Mouse (Mus musculus) embryonic stem cell, embryonic (primary cell): ENCODE results near the gene Siglecf.

ENCODE experiments used
- CTCF ChIA-PET, 4 experiments: fragments of 300-600 bp in 2 of 4; fragments of 350-600 bp in 2 of 4; sonication (Branson Sonifier 250); formaldehyde crosslinking; loops; one replicate each; lab custom pipeline; 2022; ENCODE audit warnings: inconsistent platforms in 2 of 4; lab: Charles Lee
- POLR2A ChIA-PET, 4 experiments: fragments of 300-600 bp in 2 of 4; fragments of 350-600 bp in 2 of 4; sonication (Branson Sonifier 250); formaldehyde crosslinking; loops; one replicate each; lab custom pipeline; 2022; ENCODE audit warnings: antibody characterized with exemption in 4 of 4, inconsistent platforms in 1 of 4; lab: Charles Lee

Gene Siglecf

GRCm38 (mm10) chr7:43351154-43351553, at the start of gene Siglecf:
TSS of gene Siglecf (plus strand) at chr7:43351341.
- ChIA-PET CTCF (no interaction called here), POLR2A (interaction anchor here in 1 of 4 experiments (1.3 kb wide), 1 partner anchor 38 kb away, joined by 4 read pairs; no protein-coding TSS in a partner anchor)

GRCm38 (mm10) chr7:43305235-43305634, 45.9 kb upstream of the Siglecf start:
- CTCF ChIA-PET: interaction anchor here in 1 of 4 experiments (1.1 to 1.2 kb wide), 2 partner anchors 15 to 161 kb away, joined by 3 to 4 read pairs; no protein-coding TSS in a partner anchor

GRCm38 (mm10) chr7:43309069-43309468, 42.1 kb upstream of the Siglecf start:
- POLR2A ChIA-PET: interaction anchor here in 3 of 4 experiments (0.7 to 1.3 kb wide), 6 partner anchors 17 to 275 kb away, joined by 3 to 4 read pairs (median 3); no protein-coding TSS in a partner anchor
- CTCF ChIA-PET: interaction anchor here in 3 of 4 experiments (0.6 to 0.8 kb wide), 3 partner anchors 25 to 1516 kb away, joined by 3 to 5 read pairs (median 4); no protein-coding TSS in a partner anchor

More at GRCm38 (mm10) chr7:43305235-43305634, 45.9 kb upstream of the Siglecf start:
- POLR2A ChIA-PET: interaction anchor here in 1 of 4 experiments (1.0 to 1.9 kb wide), 2 partner anchors 38 to 52 kb away, joined by 3 to 4 read pairs; no protein-coding TSS in a partner anchor

GRCm38 (mm10) chr7:43311632-43312031, 39.5 kb upstream of the Siglecf start:
- POLR2A ChIA-PET: interaction anchor here in 2 of 4 experiments (0.6 to 3.1 kb wide), 8 partner anchors 15 to 236 kb away, joined by 3 to 37 read pairs (median 3); no protein-coding TSS in a partner anchor
- CTCF ChIA-PET: no interaction called here

- POLR2A ChIA-PET: interaction anchor here in 3 of 4 experiments (0.6 to 3.1 kb wide), 22 partner anchors 12 to 359 kb away, joined by 3 to 37 read pairs (median 4); partner anchors contain the start of gene Ctu1 (in 1 of the 3)
- CTCF ChIA-PET: interaction anchor here in 3 of 4 experiments (0.9 to 2.1 kb wide), 7 partner anchors 14 to 153 kb away, joined by 3 to 12 read pairs (median 4); no protein-coding TSS in a partner anchor
These were observed 38.6 kb upstream of the Siglecf start for GRCm38 (mm10) chr7:43312386-43313012.

- POLR2A ChIA-PET: interaction anchor here in 3 of 4 experiments (0.6 to 3.1 kb wide), 25 partner anchors 11 to 359 kb away, joined by 3 to 37 read pairs (median 4); partner anchors contain the start of gene Ctu1 (in 1 of the 3)
- CTCF ChIA-PET: interaction anchor here in 3 of 4 experiments (0.7 to 2.1 kb wide), 8 partner anchors 12 to 153 kb away, joined by 3 to 12 read pairs (median 4); no protein-coding TSS in a partner anchor
These were observed 38.1 kb upstream of the Siglecf start, which contains the start of gene Zfp715 for GRCm38 (mm10) chr7:43313013-43313428. TSS of gene Zfp715 (minus strand) at chr7:43313294.

DNA sequence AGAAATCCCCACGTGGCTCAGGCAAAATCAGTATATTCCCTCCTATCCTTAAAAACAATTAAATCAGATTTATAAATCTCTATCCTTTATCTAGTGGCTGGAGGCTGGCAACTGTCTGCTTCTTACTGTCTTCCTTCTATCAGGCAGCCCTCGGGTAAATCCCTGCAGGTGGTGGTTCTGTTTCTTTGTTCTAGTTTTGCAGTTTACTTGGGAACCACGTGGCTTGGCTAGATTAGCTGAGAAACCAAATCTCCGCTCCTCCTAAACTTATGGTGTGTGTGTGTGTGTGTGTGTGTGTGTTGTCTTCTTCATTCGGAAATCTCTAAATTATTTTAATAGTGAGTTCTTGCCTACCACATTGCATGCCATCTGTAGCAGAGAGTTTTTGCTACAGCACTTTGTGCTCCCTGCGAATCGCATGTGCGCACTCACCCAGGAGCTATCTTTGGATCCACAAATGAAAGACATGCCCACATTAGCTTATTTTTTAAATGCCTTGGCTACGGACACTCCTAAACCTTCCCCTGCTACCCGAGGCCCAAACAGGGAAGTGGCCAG, 24.8 kb upstream of the Siglecf start:
- ChIA-PET POLR2A (interaction anchor here in 3 of 4 experiments (0.6 to 3.6 kb wide), 21 partner anchors 9 to 1159 kb away, joined by 3 to 37 read pairs (median 5); partner anchors contain the start of gene Zfp715 (in 2 of the 3)), CTCF (interaction anchor here (0.5 to 1.5 kb wide), 7 partner anchors 13 to 354 kb away, joined by 3 to 5 read pairs (median 4); partner anchors contain the start of gene Zfp715 (in 1 of the 4))

DNA sequence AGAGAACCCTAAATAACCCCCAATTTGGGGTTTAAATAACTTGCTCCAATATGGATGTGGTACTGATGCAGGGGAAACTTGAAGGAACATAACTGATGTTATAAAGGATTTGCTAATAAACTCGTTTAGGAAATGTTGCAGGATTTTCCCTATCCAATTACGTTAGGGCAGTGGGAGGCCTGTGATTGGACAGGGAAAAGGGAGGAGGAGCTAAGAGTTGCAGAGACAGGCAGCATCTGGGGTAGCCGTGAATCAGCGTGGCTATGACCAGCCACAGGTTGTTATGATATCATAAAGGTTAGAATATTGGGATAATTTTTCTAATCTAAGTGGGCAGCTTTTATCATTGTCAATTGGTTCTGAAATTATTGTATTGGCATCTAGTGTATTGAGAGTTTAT, 23.0 kb upstream of the Siglecf start:
- CTCF ChIA-PET: interaction anchor here in 1 of 4 experiments (0.5 to 1.0 kb wide), 3 partner anchors 12 to 51 kb away, joined by 3 read pairs; no protein-coding TSS in a partner anchor
- POLR2A ChIA-PET: interaction anchor here in 3 of 4 experiments (0.6 to 3.6 kb wide), 16 partner anchors 10 to 138 kb away, joined by 3 to 37 read pairs (median 5); partner anchors contain the start of gene Zfp715 (in 2 of the 3)

DNA sequence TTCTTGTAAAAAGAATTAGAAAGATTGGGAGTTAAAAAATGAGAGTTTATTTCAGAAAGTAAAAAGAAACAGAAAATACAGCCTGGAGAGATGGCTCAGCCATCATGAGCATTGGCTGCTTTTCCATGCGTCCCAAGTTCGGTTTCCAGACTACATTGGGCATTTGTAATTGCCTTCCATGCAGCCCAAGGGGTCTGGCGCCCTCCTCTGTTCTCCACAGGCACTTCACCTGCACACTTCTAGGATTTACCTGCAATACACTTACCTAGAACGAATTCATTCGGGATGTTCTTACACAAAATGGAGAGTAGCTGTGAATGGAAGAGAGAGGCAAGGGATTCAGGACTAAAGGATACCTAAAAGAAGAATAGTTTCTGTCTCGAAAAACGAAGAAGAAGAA, 17.9 kb upstream of the Siglecf start:
- ChIA-PET CTCF (interaction anchor here in 2 of 4 experiments (0.6 to 1.5 kb wide), 5 partner anchors 11 to 134 kb away, joined by 3 to 6 read pairs (median 3); partner anchors contain the start of gene Zfp715 (in 1 of the 2)), POLR2A (interaction anchor here in 3 of 4 experiments (0.6 to 4.1 kb wide), 5 partner anchors 11 to 94 kb away, joined by 3 to 15 read pairs (median 7); partner anchors contain the start of gene Lim2 (in 1 of the 3))

- ChIA-PET CTCF (interaction anchor here in 2 of 4 experiments (0.6 to 1.5 kb wide), 6 partner anchors 11 to 133 kb away, joined by 3 to 6 read pairs (median 4); partner anchors contain the start of gene Zfp715 (in 1 of the 2)), POLR2A (interaction anchor here in 3 of 4 experiments (0.6 to 4.1 kb wide), 6 partner anchors 10 to 25 kb away, joined by 3 to 15 read pairs (median 4); no protein-coding TSS in a partner anchor)
These were observed 17.2 kb upstream of the Siglecf start for GRCm38 (mm10) chr7:43333899-43334298.

GRCm38 (mm10) chr7:43340771-43341170, 10.4 kb upstream of the Siglecf start:
- ChIA-PET CTCF (interaction anchor here in 1 of 4 experiments (0.6 kb wide), 1 partner anchor 84 kb away, joined by 4 read pairs; no protein-coding TSS in a partner anchor), POLR2A (interaction anchor here in 2 of 4 experiments (0.5 to 1.6 kb wide), 2 partner anchors 13 to 37 kb away, joined by 4 read pairs; no protein-coding TSS in a partner anchor)

- ChIA-PET CTCF (interaction anchor here in 2 of 4 experiments (0.5 to 1.4 kb wide), 2 partner anchors 11 to 80 kb away, joined by 3 to 4 read pairs; no protein-coding TSS in a partner anchor), POLR2A (interaction anchor here in 1 of 4 experiments (0.6 to 3.3 kb wide), 5 partner anchors 8 to 138 kb away, joined by 3 to 15 read pairs (median 3); no protein-coding TSS in a partner anchor)
These were observed 8.0 kb upstream of the Siglecf start for GRCm38 (mm10) chr7:43343191-43343590.

GRCm38 (mm10) chr7:43344020-43344419, 7.1 kb upstream of the Siglecf start:
- POLR2A ChIA-PET: interaction anchor here in 3 of 4 experiments (0.5 to 3.3 kb wide), 23 partner anchors 9 to 664 kb away, joined by 3 to 15 read pairs (median 4); partner anchors contain the start of gene Zfp715 (in 3 of the 3)
- CTCF ChIA-PET: interaction anchor here in 3 of 4 experiments (0.5 to 1.4 kb wide), 5 partner anchors 8 to 122 kb away, joined by 3 to 4 read pairs (median 3); no protein-coding TSS in a partner anchor

DNA sequence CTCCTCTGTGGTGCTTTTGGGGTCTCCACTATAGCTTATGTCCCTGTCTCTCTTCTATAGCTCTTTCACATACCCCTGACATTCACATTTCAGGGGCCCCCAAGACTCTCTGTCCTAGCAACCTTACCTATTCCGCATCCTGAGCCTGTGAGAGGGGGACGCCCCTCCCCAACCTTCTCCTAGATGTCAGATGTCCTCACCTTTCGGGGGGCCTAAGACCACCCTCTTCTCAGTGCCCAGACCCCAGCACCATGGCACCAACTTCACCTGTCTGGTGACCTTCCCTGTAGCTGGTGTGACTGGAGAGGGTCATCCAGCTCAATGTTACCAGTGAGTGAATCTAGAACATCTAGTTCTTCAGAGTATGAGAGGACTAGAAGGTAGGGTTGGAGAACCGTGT, 6.7 kb upstream of the Siglecf start:
- POLR2A ChIA-PET: interaction anchor here in 3 of 4 experiments (0.5 to 3.3 kb wide), 22 partner anchors 9 to 665 kb away, joined by 3 to 15 read pairs (median 4); partner anchors contain the start of gene Zfp715 (in 3 of the 3)
- CTCF ChIA-PET: interaction anchor here in 2 of 4 experiments (0.9 to 1.5 kb wide), 5 partner anchors 9 to 121 kb away, joined by 3 to 4 read pairs (median 3); no protein-coding TSS in a partner anchor

DNA sequence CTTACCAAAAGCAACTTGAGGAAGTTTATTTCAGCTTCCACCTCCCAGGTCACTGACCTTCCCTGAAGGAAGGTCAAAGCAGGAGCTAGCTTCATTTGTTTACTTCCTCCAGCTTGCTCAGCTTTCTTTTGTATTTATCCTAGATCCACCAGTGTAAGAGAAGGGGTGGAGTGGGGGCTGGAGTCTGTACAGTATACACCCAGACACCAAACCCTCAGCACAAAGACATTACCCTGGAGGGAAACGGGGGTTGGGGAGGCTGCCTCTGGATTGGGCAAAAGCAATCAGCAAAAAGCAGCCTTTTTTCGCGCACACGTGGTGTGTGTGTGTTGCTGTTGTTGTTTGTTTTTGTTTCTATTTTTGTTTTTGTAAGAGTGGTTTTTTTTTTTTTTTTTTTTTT, 5.0 kb upstream of the Siglecf start:
- POLR2A ChIA-PET: interaction anchor here (0.6 to 3.3 kb wide), 19 partner anchors 9 to 1302 kb away, joined by 3 to 12 read pairs (median 4); partner anchors contain the start of gene Zfp715 (in 1 of the 4)

GRCm38 (mm10) chr7:43346571-43346970, 4.6 kb upstream of the Siglecf start:
- ChIA-PET CTCF (interaction anchor here (0.6 to 1.6 kb wide), 7 partner anchors 13 to 1852 kb away, joined by 3 to 6 read pairs (median 4); no protein-coding TSS in a partner anchor), POLR2A (interaction anchor here (0.6 to 3.3 kb wide), 16 partner anchors 8 to 1301 kb away, joined by 3 to 12 read pairs (median 4); partner anchors contain the start of gene Zfp715 (in 1 of the 4))

More for the DNA sequence above, 5.0 kb upstream of the Siglecf start:
- CTCF ChIA-PET: interaction anchor here in 3 of 4 experiments (0.6 to 1.6 kb wide), 10 partner anchors 11 to 1029 kb away, joined by 3 to 6 read pairs (median 4); no protein-coding TSS in a partner anchor
